In genomic region chr13:51602764-51603163, GRCm38 (mm10) we compare ENCODE assay signal across 8 mouse cellular contexts. TPM values are rescaled to one million over a fixed set of nuclear protein-coding genes. Genes with fewer than 3 reads are reported as not detected.
A peak's percentile ranks its signal among the peaks of the same experiment; 100 is the strongest.
DNase-seq lines count a peak whose midpoint lies in the region; ATAC-seq and TF ChIP-seq lines count a peak whose summit lies in the region.
"Had no signal": no experiment of that assay in that cellular context is flagged by ENCODE, and none has a peak within 500 bp of the region (broad histone marks: within the 10 kb centered on the region; RNA-seq: fewer than 3 reads in every experiment).

No protein-coding gene starts in this region.

- H3K9ac ChIP-seq in kidney, embryonic 16.5 days (replicated peaks; ENCODE audit: low read length) = no peak overlapping the region
- no peak overlapping the region for H3K9ac ChIP-seq in forebrain, embryonic 13.5 days
- no peak overlapping the region for H3K9ac ChIP-seq in hindbrain, embryonic 14.5 days
- H3K9ac ChIP-seq: liver, postnatal 0 days had no signal

- H3K9me3 ChIP-seq in kidney, embryonic 16.5 days (ENCODE audit: low read length) = no peaks in the 10 kb centered on the region
- no peaks in the 10 kb centered on the region for H3K9me3 ChIP-seq in forebrain, embryonic 13.5 days (replicated peaks)
- H3K9me3 ChIP-seq in hindbrain, embryonic 14.5 days (ENCODE audit: control insufficient read depth, low read length) = no peaks in the 10 kb centered on the region

- no peaks in the 10 kb centered on the region for H3K36me3 ChIP-seq in kidney, embryonic 16.5 days (ENCODE audit: insufficient read depth, low read length)
- no peaks in the 10 kb centered on the region for H3K36me3 ChIP-seq in forebrain, embryonic 13.5 days (ENCODE audit: poor library complexity, severe bottlenecking)
- no peaks in the 10 kb centered on the region for H3K36me3 ChIP-seq in hindbrain, embryonic 14.5 days (replicated peaks; ENCODE audit: control insufficient read depth, insufficient read depth)
- no peaks in the 10 kb centered on the region for H3K36me3 ChIP-seq in myocyte (ENCODE audit: control insufficient read depth, insufficient read depth)

- no peak overlapping the region for H3K27ac ChIP-seq in kidney, embryonic 16.5 days (ENCODE audit: low read length)
- peak overlapping the region; percentile 65 for H3K27ac ChIP-seq in forebrain, embryonic 13.5 days
- H3K27ac ChIP-seq in hindbrain, embryonic 14.5 days = no peak overlapping the region

- H3K27me3 ChIP-seq in kidney, embryonic 16.5 days (ENCODE audit: insufficient read depth, low read length) = no peaks in the 10 kb centered on the region
- no peaks in the 10 kb centered on the region for H3K27me3 ChIP-seq in forebrain, embryonic 13.5 days
- H3K27me3 ChIP-seq in hindbrain, embryonic 14.5 days (ENCODE audit: control insufficient read depth, insufficient read depth, low read length) = no peaks in the 10 kb centered on the region
- H3K27me3 ChIP-seq in myocyte (ENCODE audit: control insufficient read depth, insufficient read depth, insufficient read length) = no peaks in the 10 kb centered on the region

- 0 out of 2 replicates have a peak, but pooled peaks have one; percentile 31 for ATAC-seq in kidney, embryonic 16.5 days (ENCODE audit: low FRiP score, low TSS enrichment)
- peak; percentile 38 for ATAC-seq in forebrain, embryonic 13.5 days
- no peak for ATAC-seq in hindbrain, embryonic 14.5 days (ENCODE audit: low FRiP score)
- ATAC-seq: liver, postnatal 0 days had no signal

- peak overlapping the region; percentile 38; the same call in 1 of the 2 replicates for H3K4me2 ChIP-seq in kidney, embryonic 16.5 days (replicated peaks; ENCODE audit: low read depth, low read length)
- H3K4me2 ChIP-seq in forebrain, embryonic 13.5 days = peak overlapping the region; percentile 57
- peak overlapping the region; percentile 52 for H3K4me2 ChIP-seq in hindbrain, embryonic 14.5 days (replicated peaks)
- H3K4me2 ChIP-seq in myocyte (ENCODE audit: low read depth) = peak overlapping the region; percentile 58

- H3ac ChIP-seq in myocyte (ENCODE audit: control insufficient read depth, insufficient read length) = no peak overlapping the region

- no peak for TF ChIP-seq POLR2A in myocyte (IDR thresholded peaks at IDR 0.05; ENCODE audit: insufficient read length, low read depth)

- 45% methylated on average over 8 of the region's 8 CpGs for WGBS in kidney, embryonic 16.5 days
- 64% methylated on average over 8 of the region's 8 CpGs for WGBS in forebrain, embryonic 13.5 days
- 65% methylated on average over 8 of the region's 8 CpGs for WGBS in hindbrain, embryonic 14.5 days

- no peak overlapping the region for H3K4me3 ChIP-seq in kidney, embryonic 16.5 days (ENCODE audit: low read length)
- no peak overlapping the region for H3K4me3 ChIP-seq in forebrain, embryonic 13.5 days
- no peak overlapping the region for H3K4me3 ChIP-seq in hindbrain, embryonic 14.5 days (replicated peaks; ENCODE audit: low read length)
- no peak overlapping the region for H3K4me3 ChIP-seq in myocyte

- DNase-seq in kidney, adult 11 months = no peak
- no peak for DNase-seq in hindbrain, embryonic 14.5 days (ENCODE audit: low spot score)
- DNase-seq in adrenal gland, postnatal 14 days = no peak
- no peak for DNase-seq in adrenal gland, postnatal 4 days (ENCODE audit: low spot score in 2 of 2)
- DNase-seq: liver, postnatal 0 days had no signal

- no peaks in the 10 kb centered on the region for H3K79me2 ChIP-seq in myocyte (ENCODE audit: control insufficient read depth, insufficient read depth)

- no peaks in the 10 kb centered on the region; the same call in 1 of the 2 replicates for H3K4me1 ChIP-seq in kidney, embryonic 16.5 days (ENCODE audit: insufficient read depth, low read length)
- peaks cover 18% of the 10 kb centered on the region for H3K4me1 ChIP-seq in forebrain, embryonic 13.5 days
- peaks cover 7% of the 10 kb centered on the region for H3K4me1 ChIP-seq in hindbrain, embryonic 14.5 days (replicated peaks; ENCODE audit: control insufficient read depth, insufficient read depth, low read length)

TF ChIP-seq in myocyte, 11 proteins besides CTCF, POLR2A, EP300 and RAD21:
- TF ChIP-seq MAX (IDR thresholded peaks at IDR 0.05; ENCODE audit: low read depth) (no peak), REST (IDR thresholded peaks at IDR 0.05; ENCODE audit: insufficient read depth, insufficient read length) (no peak), E2F4 (IDR thresholded peaks at IDR 0.05; ENCODE audit: insufficient read depth) (no peak), TCF12 (IDR thresholded peaks at IDR 0.05; ENCODE audit: insufficient read depth, poor library complexity, severe bottlenecking) (no peak), CEBPB (IDR thresholded peaks at IDR 0.05; ENCODE audit: insufficient read depth, poor library complexity, severe bottlenecking) (no peak), POLR2AphosphoS2 (IDR thresholded peaks at IDR 0.05; ENCODE audit: insufficient read length, low read depth) (no peak), USF1 (IDR thresholded peaks at IDR 0.05; ENCODE audit: low read depth) (no peak), MYOD1 (IDR thresholded peaks at IDR 0.05; ENCODE audit: control insufficient read depth in 1 of 3, insufficient read length in 2 of 3, low read depth in 2 of 3) (no peak)
TF ChIP-seq in myocyte: peak in this region for 0.

RNA-seq across cellular contexts. Expression of gene Shc3, which starts 33.5 kb away (rescaled TPM):
- 0.14 and 0.31 TPM in 2 replicates for polyA plus RNA-seq in kidney, embryonic 16.5 days (2015; fragmentation: Nextera tagmentation; extraction: Ambion mirVana)
- polyA plus RNA-seq in forebrain, embryonic 13.5 days (2015; fragmentation: Nextera tagmentation; extraction: Ambion mirVana) = 4.2 and 5.2 TPM in 2 replicates
- 7.2 and 11.6 TPM in 2 replicates for polyA plus RNA-seq in hindbrain, embryonic 14.5 days (2014; fragmentation: Nextera tagmentation; extraction: Ambion mirVana)
- 0.17 TPM for polyA plus RNA-seq in myocyte (2012; fragmentation: generic; extraction: Trizol)
- 1.1 and 1.9 TPM in 2 replicates for total RNA-seq in adrenal gland, postnatal 14 days (2021)
- total RNA-seq in adrenal gland, postnatal 4 days (2021) = 1 to 10 TPM; 3.1 to 4.0 TPM

RNA-seq across cellular contexts. Expression of gene Cks2, which starts 42.3 kb away (rescaled TPM):
- 348 and 370 TPM in 2 replicates for polyA plus RNA-seq in kidney, embryonic 16.5 days (2015; fragmentation: Nextera tagmentation; extraction: Ambion mirVana)
- polyA plus RNA-seq in forebrain, embryonic 13.5 days (2015; fragmentation: Nextera tagmentation; extraction: Ambion mirVana) = 290 and 335 TPM in 2 replicates
- 52.4 and 52.6 TPM in 2 replicates for polyA plus RNA-seq in hindbrain, embryonic 14.5 days (2014; fragmentation: Nextera tagmentation; extraction: Ambion mirVana)
- 95.1 TPM for polyA plus RNA-seq in myocyte (2012; fragmentation: generic; extraction: Trizol)
- total RNA-seq in adrenal gland, postnatal 14 days (2021) = 27.0 and 29.6 TPM in 2 replicates
- total RNA-seq in adrenal gland, postnatal 4 days (2021) = 10 to 100 TPM; 49.0 to 49.5 TPM

RNA-seq across cellular contexts. Expression of gene Secisbp2, which starts 48.7 kb away (rescaled TPM):
- polyA plus RNA-seq in kidney, embryonic 16.5 days (2015; fragmentation: Nextera tagmentation; extraction: Ambion mirVana) = 32.9 and 37.1 TPM in 2 replicates
- polyA plus RNA-seq in forebrain, embryonic 13.5 days (2015; fragmentation: Nextera tagmentation; extraction: Ambion mirVana) = 36.1 and 38.0 TPM in 2 replicates
- 27.2 and 28.3 TPM in 2 replicates for polyA plus RNA-seq in hindbrain, embryonic 14.5 days (2014; fragmentation: Nextera tagmentation; extraction: Ambion mirVana)
- polyA plus RNA-seq in myocyte (2012; fragmentation: generic; extraction: Trizol) = 8.7 TPM
- total RNA-seq in adrenal gland, postnatal 14 days (2021) = 20.4 and 24.7 TPM in 2 replicates
- 10 to 100 TPM; 23.4 to 32.4 TPM for total RNA-seq in adrenal gland, postnatal 4 days (2021)
